Mouse (Mus musculus): ENCODE results near the gene Brat1. TPM values are rescaled to one million over a fixed set of nuclear protein-coding genes. Genes with fewer than 3 reads are reported as not detected.

Gene Brat1
- 1 to 10 TPM; 6.7 to 8.2 (median 7.8) TPM for total RNA-seq (2022)

DNA sequence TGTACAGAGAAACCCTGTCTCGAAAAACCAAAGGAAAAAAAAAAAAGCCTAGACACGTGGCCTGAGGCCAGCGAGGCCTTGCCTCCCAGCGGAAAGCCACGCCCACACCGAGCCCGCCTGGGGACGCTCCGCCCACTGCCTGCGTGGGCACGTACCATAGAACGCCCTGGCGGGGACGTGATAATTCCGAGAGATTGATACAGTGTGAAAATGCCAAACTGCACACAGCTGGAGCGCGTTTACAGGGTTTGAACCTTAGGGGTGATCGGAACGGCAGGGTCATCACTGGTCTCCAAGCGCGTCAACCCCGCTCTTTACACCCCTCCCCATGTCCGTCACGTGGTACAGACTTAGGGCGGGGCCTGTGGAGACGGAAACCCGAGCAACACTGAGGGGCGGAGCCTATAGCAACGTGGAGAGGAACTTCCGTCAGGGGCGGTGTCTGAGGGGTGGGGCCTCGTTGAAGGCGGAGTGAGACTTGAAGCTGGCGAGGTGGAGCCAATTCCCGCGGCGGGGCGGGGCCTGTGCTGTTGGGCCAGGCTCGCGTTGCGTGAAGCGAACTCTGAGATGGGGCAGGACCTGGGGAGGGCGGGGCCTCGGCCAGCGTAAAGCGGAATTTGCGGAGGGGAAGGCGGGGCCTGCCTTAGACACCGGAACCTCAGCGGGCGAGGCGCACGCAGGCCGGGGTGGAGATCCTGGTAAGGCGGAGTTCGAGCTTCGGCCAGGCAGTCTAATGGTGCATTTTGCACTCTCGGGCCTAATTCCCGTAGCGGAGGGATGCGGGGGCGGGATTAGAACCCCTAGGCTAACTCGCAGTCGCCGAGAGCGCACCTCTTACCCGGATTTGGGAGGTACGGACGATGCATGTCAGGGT, at the start of gene Brat1:
Gene Brat1, plus strand, starts transcription at position 634 of the 874 bp plus-strand sequence.
- peak; percentile 100 for DNase-seq (ENCODE audit: low spot score)

GRCm38 (mm10) chr5:140659607-140660272, 45.1 kb upstream of the Brat1 start:
- no peak for DNase-seq (ENCODE audit: low spot score)

- no peak for DNase-seq (ENCODE audit: low spot score)
Observed at GRCm38 (mm10) chr5:140660398-140660797, 44.4 kb upstream of the Brat1 start.

GRCm38 (mm10) chr5:140661427-140661826, 43.4 kb upstream of the Brat1 start:
- no peak for DNase-seq (ENCODE audit: low spot score)

GRCm38 (mm10) chr5:140661875-140662643, 42.8 kb upstream of the Brat1 start:
- DNase-seq (ENCODE audit: low spot score): no peak

GRCm38 (mm10) chr5:140662741-140663592, 41.8 kb upstream of the Brat1 start:
- DNase-seq (ENCODE audit: low spot score): no peak

DNA sequence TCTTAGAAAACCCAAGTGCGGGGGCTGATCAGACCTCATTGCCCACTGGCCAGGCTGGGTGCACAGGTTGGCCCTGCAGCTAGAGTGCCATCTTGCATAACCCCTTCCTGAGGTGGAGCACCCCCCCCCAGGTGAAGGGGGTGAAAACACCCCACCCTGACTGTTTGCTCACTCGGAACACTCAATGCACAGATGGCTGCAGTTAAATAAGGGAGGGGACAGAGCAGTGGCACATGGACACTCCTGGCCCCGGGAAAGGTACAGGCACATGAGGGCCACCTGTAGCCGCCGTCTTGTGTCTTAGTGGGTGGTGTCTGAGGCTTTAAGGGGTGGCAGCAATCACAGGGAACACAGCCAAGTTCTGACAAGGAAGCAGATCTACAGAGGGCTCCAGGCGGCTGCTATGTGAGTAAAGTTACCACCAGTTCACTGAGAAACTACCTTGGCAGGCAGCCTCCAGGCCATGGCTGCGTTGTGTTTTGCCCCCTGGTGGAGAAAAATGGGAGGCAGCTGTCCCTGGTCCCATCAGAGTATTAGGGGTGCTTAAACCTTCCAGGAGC, 41.1 kb upstream of the Brat1 start:
- DNase-seq (ENCODE audit: low spot score): no peak

- DNase-seq (ENCODE audit: low spot score): no peak
Observed at GRCm38 (mm10) chr5:140672115-140672514, 32.7 kb upstream of the Brat1 start.

- DNase-seq (ENCODE audit: low spot score): peak; percentile 35
Observed at GRCm38 (mm10) chr5:140672603-140673002, 32.2 kb upstream of the Brat1 start.

GRCm38 (mm10) chr5:140674036-140674435, 30.8 kb upstream of the Brat1 start:
- no peak for DNase-seq (ENCODE audit: low spot score)

DNA sequence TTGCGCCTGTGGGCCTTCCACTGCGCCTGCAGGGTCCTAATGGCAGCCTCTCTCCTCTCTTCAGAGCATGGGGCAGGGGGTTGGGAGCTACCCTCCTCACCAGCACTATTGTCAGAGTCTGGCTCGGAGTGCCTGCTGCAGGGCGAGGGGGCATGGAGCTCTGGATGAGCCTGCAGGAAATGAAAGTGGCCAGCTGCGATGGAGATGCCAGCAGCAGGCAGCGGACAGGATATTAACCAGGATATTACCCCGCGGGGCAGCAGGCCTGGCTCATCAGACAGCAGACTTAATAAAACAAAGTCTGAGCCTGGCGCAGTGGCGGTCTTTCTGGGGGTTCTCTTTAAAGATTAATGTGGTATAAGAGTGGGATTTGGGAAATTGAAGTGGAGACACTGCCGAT, 29.7 kb upstream of the Brat1 start:
- no peak for DNase-seq (ENCODE audit: low spot score)

GRCm38 (mm10) chr5:140675640-140676039, 29.2 kb upstream of the Brat1 start:
- no peak for DNase-seq (ENCODE audit: low spot score)

DNA sequence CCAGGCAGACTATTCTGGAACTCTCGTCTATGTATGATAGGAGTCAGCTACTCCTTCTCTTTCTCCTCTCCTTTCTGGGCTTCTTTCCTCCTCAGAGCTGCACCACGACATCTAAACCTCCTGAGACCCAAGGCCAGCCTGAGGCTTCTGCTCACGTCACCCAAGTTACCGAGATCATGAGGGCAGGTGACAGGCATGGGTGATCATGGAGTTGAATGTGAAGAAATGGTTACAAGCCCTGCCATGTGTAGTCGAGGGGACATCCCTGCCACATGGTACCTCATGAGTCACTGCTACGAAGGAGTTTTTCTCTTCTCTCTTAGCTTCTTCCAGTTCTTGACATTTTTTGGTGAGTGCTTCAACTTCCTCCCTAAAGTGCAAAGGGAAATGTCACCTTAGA, 27.7 kb upstream of the Brat1 start:
- no peak for DNase-seq (ENCODE audit: low spot score)

DNA sequence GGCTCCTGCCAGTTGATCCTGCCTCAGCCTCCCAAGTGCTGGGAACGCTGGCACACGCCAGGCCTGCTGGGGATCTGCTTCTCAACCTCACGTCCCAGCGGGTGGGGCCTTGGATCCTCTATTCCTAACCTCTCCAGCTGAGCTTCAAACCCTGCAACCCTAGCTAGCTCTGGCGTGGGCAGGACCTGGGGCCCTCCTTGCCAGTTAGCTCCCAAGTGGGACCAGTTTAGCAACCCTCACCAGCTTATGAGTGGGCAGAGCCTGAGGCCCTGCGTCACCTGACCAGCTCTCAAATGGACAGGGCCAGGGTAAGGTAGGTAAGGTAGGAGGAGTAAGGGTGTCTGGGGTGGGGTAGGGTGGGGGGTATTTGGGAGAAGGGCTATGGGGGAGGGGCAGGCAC, 24.8 kb upstream of the Brat1 start:
- DNase-seq (ENCODE audit: low spot score): no peak

DNA sequence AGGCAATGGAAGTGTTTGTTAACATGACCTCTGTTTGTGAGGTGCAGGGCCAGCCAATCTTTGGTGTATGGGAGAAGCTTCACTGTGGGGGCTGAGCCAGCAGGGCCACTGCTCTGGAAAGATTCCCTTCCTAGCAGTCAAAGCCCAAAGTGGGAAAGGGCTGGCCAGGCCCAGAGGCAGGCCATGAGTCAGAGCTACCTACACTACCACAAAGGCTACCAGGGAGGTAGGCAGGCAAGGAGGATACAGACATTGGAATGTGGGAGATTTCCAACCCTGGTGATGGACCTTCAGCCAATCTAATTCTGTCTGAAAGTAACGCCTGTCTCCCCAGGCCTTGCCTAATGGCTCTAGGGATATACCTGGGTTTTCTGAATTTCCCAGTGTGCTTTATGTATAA, 23.9 kb upstream of the Brat1 start:
- DNase-seq (ENCODE audit: low spot score): no peak

- DNase-seq (ENCODE audit: low spot score): no peak
Observed at GRCm38 (mm10) chr5:140682113-140682512, 22.7 kb upstream of the Brat1 start.

GRCm38 (mm10) chr5:140684343-140685148, 20.3 kb upstream of the Brat1 start:
- no peak for DNase-seq (ENCODE audit: low spot score)

- no peak for DNase-seq (ENCODE audit: low spot score)
Observed at GRCm38 (mm10) chr5:140688434-140688833, 16.4 kb upstream of the Brat1 start.

DNA sequence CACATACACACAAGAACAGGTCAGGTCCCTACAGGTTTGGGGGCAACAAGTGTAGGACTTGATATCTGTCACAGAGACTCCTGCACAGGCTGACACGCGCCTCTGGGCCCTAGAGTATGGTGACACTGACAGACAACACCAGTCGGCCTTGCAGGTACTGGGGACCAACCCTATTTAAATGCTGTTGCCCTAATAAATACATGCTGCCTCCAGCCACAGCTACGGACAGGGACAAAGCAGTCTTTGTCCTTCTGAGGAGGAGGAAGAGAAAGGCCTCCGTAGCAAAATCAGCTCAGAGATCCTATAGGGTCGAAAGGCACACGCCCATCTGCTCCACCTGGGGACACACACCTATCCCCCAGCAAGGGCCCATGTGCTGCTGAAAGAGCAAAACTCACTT, 8.8 kb upstream of the Brat1 start:
- DNase-seq (ENCODE audit: low spot score): no peak

- no peak for DNase-seq (ENCODE audit: low spot score)
Observed at GRCm38 (mm10) chr5:140699776-140700175, 5.0 kb upstream of the Brat1 start.

All from heart, adult 8-10 months (tissue).